Mouse (Mus musculus): ENCODE data around the gene Ctnna3.

The Ctnna3 gene

GRCm38 (mm10) chr10:63933946-63934345 is 504.0 kb downstream of the Ctnna3 start:
- no peak for DNase-seq (ENCODE audit: low spot score in 2 of 2)

GRCm38 (mm10) chr10:63945534-63945933 is 515.6 kb downstream of the Ctnna3 start:
- DNase-seq (ENCODE audit: low spot score in 2 of 2), result no peak

GRCm38 (mm10) chr10:63947266-63947665 is 517.4 kb downstream of the Ctnna3 start:
- no peak for DNase-seq (ENCODE audit: low spot score in 2 of 2)

DNA sequence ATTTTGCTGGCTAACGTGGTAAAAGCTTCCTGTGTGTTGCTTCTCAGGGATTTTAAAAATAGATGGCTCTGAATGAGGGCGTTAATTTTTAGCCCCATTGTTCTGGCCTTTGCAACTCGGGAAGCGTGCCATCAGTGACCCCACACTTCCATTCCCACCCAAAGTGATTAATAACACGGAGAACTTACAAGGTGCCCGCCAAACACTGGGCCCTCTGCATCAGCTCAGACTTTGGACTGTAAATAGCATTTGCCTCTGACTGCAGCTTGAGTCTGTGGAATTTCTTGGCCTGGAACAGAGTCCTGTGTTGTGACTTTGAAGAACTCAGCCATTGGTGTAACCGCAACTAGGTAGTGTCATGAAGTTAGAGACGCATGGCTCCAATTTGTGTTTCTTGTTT is 521.0 kb downstream of the Ctnna3 start:
- no peak for DNase-seq (ENCODE audit: low spot score in 2 of 2)

DNA sequence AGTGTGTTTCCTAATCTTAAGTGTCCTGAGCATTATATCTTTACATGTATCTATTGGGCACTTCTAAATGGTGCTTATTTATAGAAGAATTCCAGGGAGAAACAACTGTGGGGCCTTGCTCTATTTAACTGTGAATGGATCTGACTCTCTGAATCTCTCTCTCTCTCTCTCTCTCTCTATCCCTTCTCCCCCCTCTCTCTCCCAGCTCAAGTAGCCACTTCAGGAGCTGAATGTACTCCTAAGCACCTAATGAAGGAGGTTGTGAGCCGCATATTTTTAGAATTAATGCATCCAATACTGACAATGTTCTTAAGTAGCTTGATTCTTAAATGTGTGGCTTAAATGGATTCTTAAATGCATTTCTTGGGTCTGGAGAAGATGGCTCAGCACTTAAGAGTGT is 521.6 kb downstream of the Ctnna3 start:
- no peak for DNase-seq (ENCODE audit: low spot score in 2 of 2)

- DNase-seq (ENCODE audit: low spot score in 2 of 2), result peak in 1 of 2 experiments; percentile 24
Measured at GRCm38 (mm10) chr10:63954308-63954930, 524.5 kb downstream of the Ctnna3 start.

DNA sequence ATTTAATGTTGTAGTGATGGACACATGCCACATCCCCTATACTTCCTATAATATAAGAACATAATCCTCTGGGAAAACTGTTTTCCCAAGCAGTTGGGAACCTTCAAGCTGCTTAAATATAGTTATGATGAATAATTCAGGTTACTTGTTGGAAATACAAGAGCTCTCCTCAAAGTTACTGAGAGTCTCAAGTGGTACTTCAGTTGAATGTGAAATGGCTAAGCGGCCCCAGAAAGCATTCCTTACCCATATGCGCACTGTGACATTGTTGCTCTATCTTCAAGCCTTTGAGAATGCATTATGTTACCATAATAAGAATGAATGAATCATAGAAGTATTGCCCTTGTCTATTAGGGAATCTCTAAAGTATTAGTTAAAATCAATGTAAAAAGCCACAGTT is 542.4 kb downstream of the Ctnna3 start:
- no peak for DNase-seq (ENCODE audit: low spot score in 2 of 2)

- no peak for DNase-seq (ENCODE audit: low spot score in 2 of 2)
Measured at GRCm38 (mm10) chr10:63978101-63978500, 548.2 kb downstream of the Ctnna3 start.

- DNase-seq (ENCODE audit: low spot score in 2 of 2), result no peak
Measured at GRCm38 (mm10) chr10:63978535-63978934, 548.6 kb downstream of the Ctnna3 start.

DNA sequence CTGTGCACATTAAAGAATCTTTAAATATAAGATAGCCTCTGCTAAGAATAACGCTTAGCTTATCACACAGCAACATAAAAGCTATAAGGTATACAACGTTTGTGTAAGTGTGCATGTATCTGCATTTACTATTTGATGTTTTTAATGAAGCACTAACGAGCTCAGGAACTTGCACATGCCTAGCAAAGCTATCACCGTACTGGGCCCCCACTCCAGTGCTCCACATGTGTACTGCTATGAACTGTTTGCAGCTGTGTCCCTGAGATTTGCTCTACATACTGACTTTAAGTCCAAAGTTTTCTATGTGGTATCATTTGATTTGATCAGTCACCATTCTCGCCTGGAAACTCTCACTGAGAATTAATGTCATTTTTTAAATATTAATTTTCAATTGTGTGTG is 549.1 kb downstream of the Ctnna3 start:
- no peak for DNase-seq (ENCODE audit: low spot score in 2 of 2)

DNA sequence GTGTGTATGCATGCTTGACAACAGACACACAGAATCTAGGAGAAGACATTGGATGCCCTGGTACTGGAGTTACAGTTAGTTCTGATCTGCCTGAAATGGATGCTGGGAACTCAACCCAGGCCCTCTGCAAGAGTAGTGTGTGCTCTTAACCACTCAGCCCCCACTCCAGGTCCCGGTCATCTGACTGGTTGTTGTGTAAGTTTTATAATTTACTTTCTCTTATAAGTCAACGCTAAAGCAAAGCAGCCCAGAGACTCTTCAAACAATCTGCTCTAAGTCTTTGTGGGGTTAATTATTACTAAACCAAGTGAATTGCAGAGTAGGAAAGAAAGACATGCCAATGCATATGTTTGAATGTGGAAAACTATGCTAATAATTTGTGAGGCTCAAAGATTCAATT is 549.5 kb downstream of the Ctnna3 start:
- no peak for DNase-seq (ENCODE audit: low spot score in 2 of 2)

DNA sequence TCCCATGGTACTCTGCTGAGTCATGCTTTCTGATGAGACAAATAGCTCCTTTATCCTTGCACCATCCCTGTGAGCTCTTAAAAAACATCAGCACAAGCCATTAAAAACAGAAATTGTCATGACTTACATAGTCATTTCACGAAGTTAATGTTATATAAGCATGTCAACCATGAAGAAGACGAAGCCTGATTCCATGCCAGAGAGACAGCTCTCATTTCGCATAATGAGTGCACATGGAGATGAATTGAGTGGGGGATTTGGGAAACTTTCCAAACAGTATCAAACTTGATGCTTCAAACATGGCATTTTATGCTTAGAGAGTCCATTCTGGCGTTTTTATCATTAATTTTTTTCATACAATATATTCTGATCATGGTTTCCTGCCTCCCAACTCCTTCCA is 555.7 kb downstream of the Ctnna3 start:
- no peak for DNase-seq (ENCODE audit: low spot score in 2 of 2)

DNA sequence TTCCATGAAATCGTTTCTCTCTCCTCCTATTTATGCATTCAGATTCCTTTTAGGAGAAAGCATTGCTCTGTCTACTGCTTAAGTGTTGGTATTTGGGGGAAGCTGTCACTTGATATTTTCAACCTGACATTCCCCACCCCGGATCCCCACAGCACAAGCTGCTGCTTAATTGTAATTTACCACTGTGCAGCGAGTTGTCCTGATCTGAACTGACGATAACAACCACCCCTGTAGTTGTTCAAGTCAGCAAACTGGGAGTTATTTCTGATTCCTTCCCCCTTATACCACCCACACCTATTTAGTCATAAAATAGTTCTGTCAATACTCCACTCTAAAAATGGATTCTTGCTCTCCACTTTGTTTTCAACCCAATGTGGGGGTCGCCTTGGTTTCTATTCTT is 564.4 kb downstream of the Ctnna3 start:
- DNase-seq (ENCODE audit: low spot score in 2 of 2), result no peak

- no peak for DNase-seq (ENCODE audit: low spot score in 2 of 2)
Measured at GRCm38 (mm10) chr10:64001531-64001930, 571.6 kb downstream of the Ctnna3 start.

DNA sequence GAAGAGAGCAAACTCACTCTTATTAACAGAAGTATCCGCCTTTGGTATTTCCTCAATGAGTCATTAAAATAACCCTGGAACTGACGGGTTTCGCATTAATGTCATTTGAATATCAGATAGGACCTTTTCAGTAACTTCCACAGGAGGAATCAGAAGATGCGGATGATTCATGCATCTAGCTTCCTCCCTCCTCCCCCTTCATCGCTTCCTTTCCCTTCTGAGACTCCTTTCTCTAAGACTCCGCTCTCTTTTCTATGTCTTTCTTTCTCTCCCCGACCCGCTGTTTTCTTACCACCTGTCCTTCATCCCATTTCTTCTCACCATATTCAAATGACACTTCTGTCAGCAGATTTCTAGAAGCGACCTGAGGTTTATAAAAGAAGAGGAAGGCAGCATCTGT is 572.1 kb downstream of the Ctnna3 start:
- no peak for DNase-seq (ENCODE audit: low spot score in 2 of 2)

GRCm38 (mm10) chr10:64020347-64020746 is 590.4 kb downstream of the Ctnna3 start:
- no peak for DNase-seq (ENCODE audit: low spot score in 2 of 2)

DNA sequence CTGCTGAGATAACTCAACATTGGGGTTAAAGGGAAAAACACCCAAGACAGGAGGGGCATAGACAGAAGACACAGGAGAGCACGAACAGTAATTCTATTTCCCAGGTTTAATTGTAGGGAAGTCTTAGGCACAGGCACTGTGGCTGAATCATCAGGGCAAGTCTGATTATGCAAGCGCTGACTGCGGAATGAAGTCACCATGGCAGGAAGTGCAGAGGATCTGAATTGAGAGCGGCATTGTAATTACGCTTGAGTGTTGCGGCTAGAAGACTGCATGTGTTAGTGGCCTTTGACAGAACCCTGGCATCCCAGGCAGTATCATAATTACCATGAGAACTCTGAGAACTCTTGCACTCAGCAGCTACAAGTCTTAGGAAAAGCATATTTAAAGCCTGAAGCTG is 593.4 kb downstream of the Ctnna3 start:
- DNase-seq (ENCODE audit: low spot score in 2 of 2), result no peak

DNA sequence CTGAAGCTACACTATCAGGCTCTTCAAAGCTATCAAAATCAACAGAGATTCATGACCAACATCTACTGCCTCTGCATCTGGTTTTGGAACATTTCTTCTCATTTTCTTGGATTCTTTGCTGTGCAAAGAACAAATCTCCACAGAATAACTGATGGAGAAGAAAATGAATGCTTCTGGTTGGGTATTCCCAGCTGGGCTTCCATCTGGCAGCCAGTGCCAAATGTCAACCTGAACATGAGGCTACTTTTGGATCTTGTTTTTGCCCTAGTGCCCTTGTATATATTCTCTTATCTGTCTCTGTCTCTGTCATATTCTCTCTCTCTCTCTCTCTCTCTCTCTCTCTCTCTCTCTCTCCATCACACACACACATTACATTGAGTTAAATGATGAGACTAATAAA is 601.0 kb downstream of the Ctnna3 start:
- DNase-seq (ENCODE audit: low spot score in 2 of 2), result no peak

DNA sequence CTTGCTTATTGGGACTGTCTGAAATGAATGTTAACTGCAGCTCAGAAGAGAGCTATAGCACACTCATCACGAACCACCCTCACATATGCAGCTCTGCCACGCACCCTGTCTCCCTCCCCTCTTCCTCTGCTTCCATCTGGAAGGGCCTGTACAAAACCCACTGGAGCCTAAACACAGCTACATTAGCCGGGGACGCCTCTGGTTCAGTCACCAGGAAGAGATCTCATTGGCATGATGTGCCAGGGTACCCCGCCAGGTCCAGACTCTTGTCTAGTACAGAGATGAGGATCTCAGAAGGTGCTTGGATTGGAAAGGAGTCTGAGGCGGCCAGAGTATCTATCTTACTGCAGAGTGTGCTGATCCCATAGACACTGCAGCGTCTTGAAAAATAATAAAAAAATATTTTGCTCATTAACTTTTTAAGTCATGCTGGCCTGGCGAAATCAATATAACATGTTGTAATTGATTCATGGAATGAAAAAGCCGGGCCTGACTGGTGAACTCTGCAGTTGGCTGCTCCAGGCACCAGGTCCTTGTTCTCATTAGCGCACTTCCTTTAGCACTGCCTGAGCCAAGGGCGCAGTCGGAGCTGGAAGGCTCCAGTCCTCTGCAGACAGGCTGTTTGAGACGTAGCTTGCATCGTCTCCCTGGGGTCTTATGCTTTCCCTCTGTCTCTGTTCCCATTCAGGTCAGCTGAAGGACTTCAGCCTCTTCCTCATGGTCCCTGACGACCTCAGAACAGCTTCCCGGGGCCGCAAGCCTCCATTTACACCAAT is 610.0 kb downstream of the Ctnna3 start:
- DNase-seq (ENCODE audit: low spot score in 2 of 2), result no peak

- no peak for DNase-seq (ENCODE audit: low spot score in 2 of 2)
Measured at GRCm38 (mm10) chr10:64041218-64041617, 611.3 kb downstream of the Ctnna3 start.

DNA sequence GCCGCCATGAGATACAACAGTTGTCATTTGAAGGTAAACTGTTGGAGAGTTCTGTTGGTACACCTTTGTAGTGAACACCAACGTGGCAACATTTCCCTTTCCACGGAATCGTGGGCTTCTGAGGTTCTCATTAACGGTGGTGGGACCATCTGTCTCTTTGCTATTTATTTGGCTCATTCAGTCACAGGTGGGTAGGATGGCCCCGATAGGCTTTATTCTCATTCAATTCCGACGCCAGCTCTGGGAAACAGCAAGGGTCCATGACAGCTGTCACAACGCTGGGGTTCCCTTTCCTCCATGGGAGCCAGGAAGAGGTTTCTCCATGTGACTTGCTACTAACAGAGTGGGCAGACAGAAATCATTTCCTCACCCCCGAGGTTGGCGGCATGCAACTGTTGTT is 612.0 kb downstream of the Ctnna3 start:
- DNase-seq (ENCODE audit: low spot score in 2 of 2), result no peak

- no peak for DNase-seq (ENCODE audit: low spot score in 2 of 2)
Measured at GRCm38 (mm10) chr10:64049151-64049550, 619.3 kb downstream of the Ctnna3 start.

DNA sequence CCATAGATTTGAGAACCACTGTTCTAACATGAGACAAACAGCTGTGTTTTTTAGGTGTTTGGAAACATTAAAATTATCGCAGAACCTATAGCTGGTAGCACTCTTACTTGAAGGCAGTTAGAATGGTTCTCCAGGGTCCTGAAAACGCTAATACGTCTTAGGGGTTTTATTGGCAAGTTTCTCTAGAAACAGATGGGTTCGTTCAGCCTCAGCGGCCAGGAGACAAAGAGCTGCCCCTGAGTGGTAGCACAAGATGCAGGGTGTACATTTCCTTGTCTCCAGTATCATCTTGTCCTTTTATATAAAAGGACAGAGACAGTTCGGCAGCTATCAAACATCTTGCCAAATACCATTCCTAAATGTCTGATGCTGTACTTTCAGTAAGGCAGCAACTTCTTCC is 620.0 kb downstream of the Ctnna3 start:
- DNase-seq (ENCODE audit: low spot score in 2 of 2), result no peak

DNA sequence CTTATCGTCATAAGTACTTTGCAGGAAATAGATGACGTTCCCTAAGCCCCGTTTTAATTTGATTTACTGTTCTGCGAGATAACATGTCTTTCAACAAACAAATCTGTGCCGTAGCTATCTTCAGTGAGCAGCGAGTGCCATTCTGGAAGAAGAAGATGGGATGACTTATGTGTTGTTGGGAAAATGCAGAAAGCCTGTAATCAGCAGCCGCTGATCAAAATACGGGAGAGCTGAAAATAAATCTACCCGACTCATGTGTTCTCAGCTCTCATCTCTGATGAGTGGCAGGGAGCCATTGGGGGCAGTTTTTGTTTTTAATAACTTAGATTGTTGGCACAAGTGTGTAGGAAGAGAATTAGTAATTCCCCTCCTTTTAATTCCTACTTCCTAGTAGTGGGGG is 633.8 kb downstream of the Ctnna3 start:
- DNase-seq (ENCODE audit: low spot score in 2 of 2), result no peak

Measured in urinary bladder, postnatal 36 days (tissue).